Mouse (Mus musculus) CH12.LX (cell line): ENCODE results near the gene Fosl1. TPM values are rescaled to one million over a fixed set of nuclear protein-coding genes. Genes with fewer than 3 reads are reported as not detected.

ENCODE experiments used
- DNase-seq: peaks from one replicate; pipeline ENCODE4 v3.0.0-alpha.2; 2013; ENCODE audit errors: extremely low read depth
- H3K27ac ChIP-seq: 2 replicates; pipeline ENCODE4 v1.5.1; 2012; ENCODE audit warnings: low read depth, mild to moderate bottlenecking, control low read depth, moderate library complexity; ENCODE audit not compliant: insufficient read depth
- H3K27me3 ChIP-seq: replicated peaks from 2 replicates; pipeline ENCODE3; 2012; ENCODE audit warnings: inconsistent platforms
- H3K36me3 ChIP-seq, 2 experiments: replicated peaks in 1 of 2; 2 replicates each; pipeline versions ENCODE3 to v1.6.1; 2012; ENCODE audit warnings: inconsistent platforms in 1 of 2, low read length in 1 of 2, mild to moderate bottlenecking in 1 of 2, mixed read lengths in 1 of 2, moderate library complexity in 1 of 2; ENCODE audit not compliant: control insufficient read depth in 1 of 2, insufficient read depth in 1 of 2
- H3K4me1 ChIP-seq, 2 experiments: 2 replicates each; pipeline ENCODE4 v1.6.1; 2012; ENCODE audit warnings: inconsistent platforms in 1 of 2, moderate library complexity in 1 of 2; ENCODE audit not compliant: insufficient read depth in 2 of 2, control insufficient read depth in 1 of 2
- H3K4me2 ChIP-seq: 2 replicates; pipeline ENCODE4 v1.6.1; 2012; ENCODE audit warnings: low read depth, mild to moderate bottlenecking, control low read depth; ENCODE audit not compliant: poor library complexity, insufficient read depth, severe bottlenecking
- H3K4me3 ChIP-seq, 3 experiments: fragments of 150-350 bp in 1 of 3; sonication (generic) in 1 of 3; replicated peaks in 1 of 3; 2 replicates each; pipeline versions ENCODE3 to v1.5.1; 2011 to 2012; ENCODE audit warnings: low read depth in 2 of 3, low read length in 2 of 3, mild to moderate bottlenecking in 2 of 3, moderate library complexity in 2 of 3, control low read depth in 1 of 3, improper control_type of control experiment in 1 of 3, inconsistent platforms in 1 of 3, mixed read lengths in 1 of 3; ENCODE audit not compliant: poor library complexity in 1 of 3
- H3K79me2 ChIP-seq: replicated peaks from 2 replicates; pipeline ENCODE4 v1.6.1; 2012; ENCODE audit warnings: mild to moderate bottlenecking, moderate library complexity; ENCODE audit not compliant: control insufficient read depth, poor library complexity, insufficient read depth, severe bottlenecking; ENCODE audit errors: extremely low read depth
- H3K9ac ChIP-seq: 2 replicates; pipeline ENCODE4 v1.6.1; 2012; ENCODE audit warnings: low read depth, mild to moderate bottlenecking, control low read depth, moderate library complexity; ENCODE audit not compliant: insufficient read depth
- H3K9me3 ChIP-seq: replicated peaks from 2 replicates; pipeline ENCODE3; 2012; ENCODE audit warnings: low read length, inconsistent platforms, mixed read lengths
- CHD2 ChIP-seq: IDR thresholded peaks from 2 replicates; pipeline ENCODE4 v1.6.1; 2011; ENCODE audit warnings: low read length, improper control_type of control experiment
- CTCF ChIP-seq, 2 experiments: IDR thresholded peaks in 1 of 2; conservative IDR thresholded peaks in 1 of 2; 2 replicates each; pipeline ENCODE4 v1.5.1; 2011 to 2012; ENCODE audit warnings: low read depth in 2 of 2, low read length in 2 of 2, improper control_type of control experiment in 1 of 2, inconsistent platforms in 1 of 2, mild to moderate bottlenecking in 1 of 2, moderate library complexity in 1 of 2
- E2F4 ChIP-seq: IDR thresholded peaks from 2 replicates; pipeline ENCODE4 v1.6.1; 2011; ENCODE audit warnings: low read depth, low read length, improper control_type of control experiment; ENCODE audit not compliant: insufficient replicate concordance
- ETS1 ChIP-seq: conservative IDR thresholded peaks from 2 replicates; pipeline ENCODE4 v1.6.1; 2012; ENCODE audit warnings: low read depth, mild to moderate bottlenecking, inconsistent platforms, low read length, improper control_type of control experiment, moderate library complexity
- GABPA ChIP-seq: IDR thresholded peaks from 2 replicates; pipeline ENCODE4 v1.6.1; 2012; ENCODE audit warnings: low read depth, low read length, improper control_type of control experiment, inconsistent platforms; ENCODE audit not compliant: insufficient replicate concordance
- JUN ChIP-seq: IDR thresholded peaks from 2 replicates; pipeline ENCODE4 v1.6.1; 2011; ENCODE audit warnings: low read depth, mild to moderate bottlenecking, low read length, improper control_type of control experiment, moderate library complexity; ENCODE audit not compliant: insufficient read depth
- JUND ChIP-seq: conservative IDR thresholded peaks from 2 replicates; pipeline ENCODE4 v1.6.1; 2011; ENCODE audit warnings: low read depth, low read length, improper control_type of control experiment
- MAX ChIP-seq: IDR thresholded peaks from 2 replicates; pipeline ENCODE4 v1.6.1; 2011; ENCODE audit warnings: low read length, improper control_type of control experiment
- MXI1 ChIP-seq: IDR thresholded peaks from 2 replicates; pipeline ENCODE4 v1.6.1; 2011; ENCODE audit warnings: mild to moderate bottlenecking, low read depth, low read length, improper control_type of control experiment
- NRF1 ChIP-seq: IDR thresholded peaks from 2 replicates; pipeline ENCODE4 v1.6.1; 2014; ENCODE audit warnings: low read depth, mild to moderate bottlenecking, inconsistent platforms, low read length, improper control_type of control experiment, moderate library complexity
- POLR2A ChIP-seq: IDR thresholded peaks from 2 replicates; pipeline ENCODE4 v1.6.1; 2011; ENCODE audit warnings: low read depth, mild to moderate bottlenecking, improper control_type of control experiment, low read length
- RCOR1 ChIP-seq: conservative IDR thresholded peaks from 2 replicates; pipeline ENCODE4 v1.6.1; 2012; ENCODE audit warnings: low read depth, mild to moderate bottlenecking, inconsistent platforms, low read length, improper control_type of control experiment
- TBP ChIP-seq: conservative IDR thresholded peaks from 2 replicates; pipeline ENCODE4 v1.6.1; 2011; ENCODE audit warnings: low read depth, low read length, improper control_type of control experiment
- UBTF ChIP-seq: IDR thresholded peaks from 2 replicates; pipeline ENCODE4 v1.6.1; 2012; ENCODE audit warnings: low read depth, mild to moderate bottlenecking, inconsistent platforms, low read length, improper control_type of control experiment, moderate library complexity
- ZKSCAN1 ChIP-seq: IDR thresholded peaks from 2 replicates; pipeline ENCODE4 v1.6.1; 2012; ENCODE audit warnings: low read depth, inconsistent platforms, low read length, improper control_type of control experiment, borderline replicate concordance
- dilution Hi-C: fragments of 300-500 bp; cut with MboI; formaldehyde crosslinking; loops from 2 replicates; pipeline ENCODE4 v1.14.3; 2020; ENCODE audit warnings: low sequenced_read_pairs; ENCODE audit not compliant: extremely low pct_unique_long_range_greater_than_20kb, extremely low pct_ligation_motif_present
- in situ Hi-C: fragments of 300-500 bp; cut with MboI; formaldehyde crosslinking; loops from 3 replicates; pipeline ENCODE4 v1.14.3; 2019; ENCODE audit warnings: low sequenced_read_pairs, low pct_ligation_motif_present, low pct_unique_long_range_greater_than_20kb, mixed read lengths
- polyA plus RNA-seq: library from polyadenylated mRNA; unstranded; fragments of >175 nt; gene quantifications from 2 replicates; pipeline ENCODE4 v1.2.1, GENCODE M21; 2012; ENCODE audit warnings: low read depth; ENCODE audit not compliant: insufficient read length
- total RNA-seq, 2 experiments: library from RNA; depleted of rRNA; stranded (reverse); fragments of 300-350 nt in 1 of 2; fragments of >200 nt in 1 of 2; gene quantifications; 2 replicates each; pipeline ENCODE4 v1.2.3; 2012 to 2014

Gene Fosl1
- total and polyA plus RNA-seq, 3 experiments: not detected

DNA sequence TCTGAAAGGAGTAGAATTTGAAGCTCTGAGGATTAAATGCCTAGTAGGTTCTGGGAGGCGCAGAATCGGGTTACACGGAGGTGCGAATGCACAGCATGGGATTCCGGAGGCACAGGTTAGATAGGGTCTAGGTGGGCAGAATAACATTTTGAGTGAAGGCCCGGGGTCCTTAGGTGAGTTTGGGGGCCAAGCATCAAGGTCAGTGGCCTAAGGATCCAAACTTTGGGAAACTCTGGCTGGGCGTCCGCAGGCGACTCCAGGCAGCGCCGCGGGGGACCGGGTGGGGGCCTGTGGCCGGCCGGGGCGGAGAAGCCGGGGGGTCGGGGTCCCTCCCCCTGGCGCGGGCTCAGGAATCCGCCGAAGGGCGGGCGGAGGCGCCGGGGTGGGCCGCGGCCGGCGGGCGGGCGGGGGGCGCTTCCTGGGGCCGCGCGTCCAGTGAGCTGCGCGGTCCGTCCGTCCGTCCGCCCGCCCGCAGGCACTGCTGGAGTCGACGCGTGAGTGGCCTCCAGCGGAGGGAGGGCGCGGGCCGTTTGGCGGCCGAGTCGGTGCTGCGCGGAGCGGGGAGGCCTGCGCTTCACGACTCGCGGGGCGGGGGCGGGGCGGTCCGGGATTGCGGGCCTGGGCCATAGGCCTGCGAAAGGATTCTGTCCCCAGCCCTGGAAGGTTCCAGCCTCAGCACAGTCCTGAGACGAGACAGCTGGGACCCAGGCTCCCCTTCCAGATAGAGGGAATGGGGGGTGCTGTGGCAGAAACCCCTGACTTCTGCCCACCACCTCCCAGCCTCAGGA, 27.1 kb downstream of the Fosl1 start:
- no peak overlapping the region for H3K4me2 ChIP-seq
- H3K9ac ChIP-seq: no peak overlapping the region
- no peaks in the 10 kb centered on the region for H3K79me2 ChIP-seq
- no peak for DNase-seq
- no peak overlapping the region for H3K27ac ChIP-seq
- in situ Hi-C loops (no loop called here), dilution Hi-C loops (no loop called here)
- no peaks in the 10 kb centered on the region for H3K27me3 ChIP-seq
- H3K36me3 ChIP-seq: peaks cover 0 to 5% of the 10 kb centered on the region in 2 experiments
- H3K4me1 ChIP-seq: no peaks in the 10 kb centered on the region
- H3K9me3 ChIP-seq: no peaks in the 10 kb centered on the region
- no peak overlapping the region for H3K4me3 ChIP-seq
- TF ChIP-seq ZKSCAN1 (no peak), ETS1 (no peak), MXI1 (no peak), JUND (no peak), TBP (no peak), MAX (no peak), POLR2A (no peak), NRF1 (no peak), RCOR1 (no peak), E2F4 (no peak)
- TF ChIP-seq, all 38 proteins: peak for 0

DNA sequence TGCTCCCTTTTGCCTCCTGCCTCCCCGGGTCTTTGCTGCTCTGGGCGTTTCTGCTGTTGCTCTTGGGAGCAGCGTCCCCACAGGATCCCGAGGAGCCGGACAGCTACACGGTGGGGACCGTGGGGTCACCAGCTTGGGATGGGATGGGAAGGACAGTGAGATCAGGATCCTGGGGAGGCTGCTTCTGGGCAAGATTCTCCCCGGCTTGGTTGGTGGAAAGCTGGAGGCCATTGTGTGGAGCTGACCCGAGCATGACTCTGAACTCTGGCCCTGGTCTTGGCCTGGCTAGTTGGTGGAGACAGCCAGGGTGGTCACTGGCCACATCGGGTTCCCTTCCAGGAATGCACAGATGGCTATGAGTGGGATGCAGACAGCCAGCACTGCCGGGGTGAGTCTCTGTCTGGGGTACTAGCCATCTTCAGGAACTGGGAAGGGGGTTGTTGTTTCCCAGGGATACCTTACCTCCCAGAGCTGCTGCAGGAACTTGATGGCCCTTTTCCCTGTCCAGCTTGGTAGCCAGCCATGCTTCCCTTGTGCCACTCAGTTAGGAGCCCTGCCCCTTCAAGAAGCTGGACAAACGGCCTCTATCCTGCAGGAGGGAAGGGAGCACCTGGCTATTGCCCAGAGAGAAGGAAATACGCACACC, 27.8 kb downstream of the Fosl1 start:
- Histone ChIP-seq H3K4me3 (no peak overlapping the region), H3K27ac (no peak overlapping the region), H3K36me3 (peaks cover 0 to under 1% of the 10 kb centered on the region in 2 experiments), H3K4me2 (no peak overlapping the region), H3K4me1 (no peaks in the 10 kb centered on the region), H3K9me3 (no peaks in the 10 kb centered on the region), H3K79me2 (no peaks in the 10 kb centered on the region), H3K27me3 (no peaks in the 10 kb centered on the region), H3K9ac (no peak overlapping the region)
- dilution Hi-C loops: no loop called here
- in situ Hi-C loops: no loop called here
- DNase-seq: no peak
- TF ChIP-seq MAX (no peak), JUN (no peak), CHD2 (no peak), GABPA (no peak), CTCF (conservative IDR thresholded peaks at IDR 0.05 in 1 of 2, IDR thresholded peaks at IDR 0.05 in 1 of 2; ENCODE audit: low read depth in 2 of 2, low read length in 2 of 2) (no peak), UBTF (no peak)
